Mouse (Mus musculus) thymus, postnatal 4 days (tissue): ENCODE data around the gene Sash3.

ENCODE experiments used
- DNase-seq: peaks from one replicate; pipeline ENCODE4 v3.0.0; 2021

Gene Sash3

DNA sequence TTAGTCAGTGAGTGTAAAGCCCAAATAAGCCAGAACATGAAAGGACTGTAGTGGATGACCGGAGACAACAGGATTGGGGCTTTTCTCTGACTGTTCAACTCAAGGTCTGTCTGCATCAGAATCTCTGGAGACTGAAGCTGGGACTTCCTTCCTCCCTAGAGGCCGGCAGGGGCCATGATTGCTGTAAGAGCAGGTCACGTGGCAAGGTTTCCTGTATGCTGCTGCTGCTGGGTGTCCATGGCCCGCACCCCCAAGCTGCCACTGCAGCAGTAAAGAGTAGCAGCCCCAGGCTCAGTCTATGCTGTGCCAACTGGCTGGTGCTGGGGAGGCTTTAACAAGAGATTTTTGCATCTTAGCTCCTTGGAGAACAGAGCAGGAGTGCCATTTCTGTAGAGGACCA, at the start of gene Sash3:
TSS of gene Sash3 (plus strand) at position 175 of the 400 bp plus-strand sequence.
- DNase-seq = peak; percentile 77

DNA sequence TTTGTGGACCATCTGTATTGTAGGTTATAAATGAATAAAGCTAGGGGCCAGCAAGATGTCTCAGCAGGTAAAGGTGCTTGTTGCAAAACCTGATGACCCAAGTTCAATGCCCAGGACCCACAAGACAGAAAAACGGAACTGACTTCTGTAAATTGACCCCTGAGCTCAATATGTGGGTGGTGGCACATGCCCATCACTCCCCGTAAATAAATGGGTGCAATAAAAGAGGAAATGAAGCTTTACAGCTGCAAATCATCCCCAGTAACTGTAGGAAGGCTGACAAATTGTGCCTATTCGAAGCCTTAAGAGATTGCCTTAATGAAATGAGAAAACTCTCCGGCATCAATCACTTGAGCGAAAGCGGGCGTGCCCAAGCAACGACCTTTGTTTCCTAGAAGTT, 49.7 kb upstream of the Sash3 start:
- no peak for DNase-seq

DNA sequence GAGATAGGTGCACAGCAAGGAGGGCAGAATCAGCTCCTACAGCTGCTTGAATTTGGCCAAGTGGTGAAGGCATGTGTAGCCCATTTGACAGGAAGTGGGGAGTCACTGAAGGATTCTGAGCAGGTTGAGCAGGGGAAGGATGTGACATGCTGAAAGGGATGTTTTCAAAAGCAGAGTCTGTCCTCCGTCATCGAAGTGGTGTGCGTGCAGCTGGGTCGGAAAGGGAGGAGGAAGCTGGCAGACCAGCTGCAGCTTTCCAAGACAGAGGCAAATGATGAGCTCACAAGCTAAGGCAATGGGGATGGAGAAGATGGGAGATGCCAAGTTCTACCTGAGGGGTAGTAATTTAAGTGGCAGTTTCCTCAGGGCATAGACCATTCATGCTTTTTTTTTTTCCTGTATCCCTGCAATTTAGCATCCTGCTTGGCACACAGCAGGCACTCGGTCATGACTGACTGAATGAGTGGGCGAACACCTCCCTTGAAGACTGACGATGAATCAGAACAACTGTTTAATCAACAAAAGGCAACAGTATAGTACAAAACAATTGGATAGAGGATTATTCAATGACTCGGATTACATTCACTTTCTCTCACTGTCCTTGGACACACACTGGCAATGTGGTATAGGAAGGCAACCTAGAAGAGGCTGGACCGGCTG, 47.6 kb upstream of the Sash3 start:
- DNase-seq = peak; percentile 45

DNA sequence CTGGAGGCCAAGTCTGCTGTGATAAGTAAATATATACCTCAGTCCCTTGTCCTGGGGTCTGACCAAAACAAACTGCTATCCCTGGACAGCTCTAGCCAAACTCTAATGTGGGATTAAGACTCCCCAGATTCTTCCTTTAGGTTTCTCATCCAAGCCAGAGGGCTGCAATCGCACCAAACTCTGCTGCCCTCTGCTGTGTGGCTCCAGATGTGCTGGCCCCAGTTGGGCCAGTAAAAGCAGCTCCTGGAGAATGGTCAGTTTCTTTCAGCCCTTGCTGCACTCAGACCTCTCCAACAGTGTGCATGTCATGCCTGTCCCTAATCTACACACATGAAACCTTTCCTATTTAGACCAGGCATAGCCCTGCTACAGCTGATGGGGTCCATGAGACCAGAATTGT, 46.4 kb upstream of the Sash3 start:
- DNase-seq = peak; percentile 39

DNA sequence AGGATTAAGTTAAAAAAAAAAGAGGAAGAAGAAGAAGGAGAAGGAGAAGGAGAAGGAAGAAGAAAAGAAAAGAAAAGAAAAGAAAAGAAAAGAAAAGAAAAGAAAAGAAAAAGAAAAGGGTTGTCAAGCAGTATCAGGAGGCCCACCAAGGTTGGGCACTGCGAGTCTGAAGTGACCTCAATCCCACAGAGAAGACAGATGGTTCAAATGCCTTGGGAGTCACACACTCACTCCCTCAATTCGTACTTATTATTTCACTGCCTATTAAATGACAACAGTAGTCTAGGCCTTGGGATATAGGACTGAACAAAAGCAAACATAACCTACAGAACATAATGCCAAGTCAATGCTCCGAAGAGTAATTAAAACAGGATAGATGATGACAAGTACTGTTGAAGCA, 43.0 kb upstream of the Sash3 start:
- DNase-seq = no peak

DNA sequence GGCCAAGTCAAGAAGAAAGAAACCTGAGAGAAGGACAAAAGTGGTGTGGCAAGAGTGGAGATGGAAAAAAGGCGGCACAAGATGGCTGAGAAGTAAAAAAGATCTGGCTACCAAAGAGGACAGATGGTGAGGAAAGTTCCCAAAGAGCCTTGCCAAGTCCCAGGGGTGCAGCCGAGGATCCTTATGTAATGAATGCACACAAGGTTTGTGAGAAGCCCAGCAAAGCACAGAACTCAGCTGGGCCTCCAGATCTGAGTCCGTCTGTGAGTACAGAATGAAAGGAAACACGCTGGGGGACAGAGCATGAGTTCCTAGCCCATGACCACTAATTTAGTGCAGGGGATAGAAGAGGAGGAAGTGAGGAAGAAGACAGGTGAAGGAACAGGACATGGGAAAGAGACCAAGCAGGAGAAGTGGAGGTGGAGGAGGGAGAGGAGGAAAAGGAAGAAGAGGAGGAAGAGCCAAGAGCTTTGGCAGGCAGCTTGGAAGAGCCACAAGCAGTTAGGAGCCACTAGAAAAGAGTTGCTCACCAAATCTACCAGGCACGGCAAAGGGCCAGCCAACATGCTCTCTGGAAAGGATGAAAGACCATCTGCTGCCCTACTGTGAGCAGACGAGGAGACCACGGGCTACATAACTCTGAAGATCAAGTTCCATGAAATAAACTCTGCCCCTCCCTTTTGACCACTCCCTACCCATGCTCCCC, 41.3 kb upstream of the Sash3 start:
- DNase-seq = no peak

DNA sequence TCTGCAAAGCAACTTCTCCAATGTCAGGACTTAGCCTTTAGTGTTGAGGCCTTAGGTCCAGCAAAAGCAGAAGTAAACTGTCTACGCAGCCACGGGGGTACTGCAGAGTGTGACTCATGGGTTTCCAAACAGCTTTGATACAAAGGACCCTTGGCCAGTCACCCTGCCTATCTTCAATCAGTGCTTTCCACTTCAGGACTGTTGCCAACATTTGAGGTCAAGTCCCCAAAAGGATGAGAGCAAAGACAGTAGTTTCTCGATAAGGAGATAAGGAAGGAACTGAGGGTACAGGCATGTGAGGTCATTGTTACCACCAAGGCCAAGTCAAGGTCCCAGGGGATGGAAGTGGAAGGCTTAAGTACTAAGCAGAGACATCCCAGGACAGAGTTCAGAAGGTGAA, 40.0 kb upstream of the Sash3 start:
- no peak for DNase-seq

DNA sequence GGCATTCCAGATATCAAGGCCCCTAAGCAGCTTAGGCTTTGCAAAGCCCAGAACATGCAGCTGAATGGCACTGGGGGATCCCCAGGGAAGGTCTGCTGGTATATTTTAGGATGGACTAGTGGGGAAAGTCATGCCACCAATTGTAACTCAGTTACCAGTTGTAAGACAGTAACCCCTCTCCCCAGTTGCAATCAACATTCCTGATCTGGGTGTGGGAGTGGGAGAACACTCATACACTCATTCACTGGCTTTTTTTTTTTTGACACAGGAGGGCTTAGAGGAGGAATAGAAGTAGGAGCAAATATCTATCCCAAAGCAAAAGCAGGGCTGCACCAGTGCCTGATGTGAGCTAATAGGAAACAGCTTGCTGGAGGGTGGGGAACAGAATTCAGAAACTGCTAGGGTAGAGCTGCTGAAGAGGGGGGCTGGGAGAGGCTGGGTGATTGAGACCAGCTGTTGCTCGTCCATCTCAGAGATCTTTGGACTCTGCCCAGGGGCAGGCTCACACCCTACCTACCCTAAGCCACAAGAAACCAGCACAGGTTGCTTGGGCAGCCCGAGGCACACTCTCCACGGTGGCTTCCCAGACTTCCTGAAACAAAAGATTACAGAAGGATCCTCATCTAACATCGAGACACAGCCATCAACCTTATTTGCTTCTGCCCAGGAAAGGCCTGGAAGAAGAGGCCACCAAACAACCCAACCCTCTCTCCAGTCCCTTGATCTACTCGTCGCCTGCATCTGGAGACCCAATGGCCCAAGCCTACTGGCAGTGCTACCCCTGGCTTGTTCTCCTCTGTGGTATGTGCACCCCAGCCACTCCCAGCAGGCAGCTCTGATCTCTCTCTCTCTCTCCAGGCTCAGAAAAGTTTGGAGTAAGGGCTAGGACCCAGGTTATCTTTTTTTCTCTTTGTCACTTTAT, 37.6 kb upstream of the Sash3 start, which contains the start of gene Xpnpep2:
TSS of gene Xpnpep2 (plus strand) at position 332 of the 922 bp plus-strand sequence.
- DNase-seq = no peak

DNA sequence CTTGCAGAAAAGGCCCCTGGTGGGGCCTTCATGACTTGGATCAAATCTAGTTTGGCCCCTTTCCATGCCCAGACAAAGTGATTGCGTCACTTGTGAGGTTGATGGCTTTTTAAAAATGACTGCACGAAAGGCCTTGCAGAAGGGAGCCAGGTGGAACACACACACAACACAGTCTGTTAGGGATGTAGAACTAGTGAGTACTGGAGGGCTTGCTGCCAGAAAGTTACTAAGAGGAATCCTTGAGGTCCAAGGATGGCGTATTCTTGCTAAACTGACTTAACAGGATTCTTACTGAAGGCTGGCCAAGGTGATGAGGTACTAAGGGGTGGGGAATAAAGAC, 37.0 kb upstream of the Sash3 start:
- no peak for DNase-seq

DNA sequence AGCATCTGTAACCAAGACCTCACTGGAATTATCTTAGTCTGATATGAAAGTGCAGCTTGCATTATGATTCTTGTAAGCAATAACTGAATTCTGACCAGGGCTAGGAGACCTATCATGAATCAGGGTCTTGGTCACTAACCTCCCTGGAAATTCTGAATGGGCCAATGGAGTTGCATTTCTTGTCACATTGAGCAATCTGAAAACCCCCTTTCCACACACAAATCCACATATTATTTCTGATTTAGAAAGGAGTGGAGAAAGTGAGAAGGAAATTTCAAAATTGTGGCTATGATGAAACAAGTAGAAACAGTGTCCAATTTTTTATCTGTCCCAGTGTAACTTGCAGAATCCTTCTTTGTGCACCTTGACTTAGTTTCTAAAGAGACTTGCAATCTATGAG, 26.9 kb upstream of the Sash3 start:
- no peak for DNase-seq

DNA sequence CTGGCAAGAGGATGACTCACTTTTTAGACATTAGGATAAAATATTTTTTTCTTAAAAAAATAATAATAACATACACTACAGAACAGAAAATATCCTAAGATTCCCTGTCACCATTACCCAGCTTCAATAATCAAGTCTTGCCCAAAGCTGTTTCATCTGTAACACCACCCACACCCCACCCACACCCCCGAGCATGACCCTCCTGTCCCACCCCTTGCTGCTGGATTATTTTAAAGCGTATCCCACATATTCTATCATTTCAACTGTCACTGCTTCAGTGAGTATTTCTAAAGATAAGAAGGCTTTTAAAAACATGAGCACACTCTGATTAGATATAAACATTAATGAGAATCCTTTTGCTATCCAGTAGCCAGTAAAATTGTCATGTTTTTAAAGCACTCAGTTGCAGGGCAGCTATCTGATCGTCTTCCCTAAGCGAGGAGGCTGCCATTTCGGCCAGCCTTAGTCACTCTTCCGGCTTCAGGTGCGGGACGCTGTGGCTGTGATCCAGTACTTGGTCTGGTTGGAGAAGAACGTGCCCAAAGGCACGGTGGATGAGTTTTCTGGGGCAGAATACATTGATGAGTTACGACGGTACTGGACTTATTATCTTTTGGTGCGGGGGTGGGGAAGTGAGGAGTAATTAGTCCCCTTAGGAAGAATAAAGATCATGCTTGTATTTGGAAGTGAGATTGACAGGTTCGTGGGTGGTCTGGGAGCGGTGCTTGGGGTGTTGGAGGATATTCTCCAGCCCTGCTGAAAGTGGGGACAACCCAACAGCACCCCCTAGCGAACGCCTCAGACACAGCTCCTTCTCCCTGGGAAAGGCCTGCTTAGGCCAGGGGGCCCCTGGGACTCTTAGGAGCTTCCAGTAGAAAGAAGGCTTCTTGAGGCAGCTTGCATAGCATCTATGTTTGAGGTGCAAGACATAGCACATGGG, 21.8 kb upstream of the Sash3 start:
- DNase-seq = peak; percentile 85

DNA sequence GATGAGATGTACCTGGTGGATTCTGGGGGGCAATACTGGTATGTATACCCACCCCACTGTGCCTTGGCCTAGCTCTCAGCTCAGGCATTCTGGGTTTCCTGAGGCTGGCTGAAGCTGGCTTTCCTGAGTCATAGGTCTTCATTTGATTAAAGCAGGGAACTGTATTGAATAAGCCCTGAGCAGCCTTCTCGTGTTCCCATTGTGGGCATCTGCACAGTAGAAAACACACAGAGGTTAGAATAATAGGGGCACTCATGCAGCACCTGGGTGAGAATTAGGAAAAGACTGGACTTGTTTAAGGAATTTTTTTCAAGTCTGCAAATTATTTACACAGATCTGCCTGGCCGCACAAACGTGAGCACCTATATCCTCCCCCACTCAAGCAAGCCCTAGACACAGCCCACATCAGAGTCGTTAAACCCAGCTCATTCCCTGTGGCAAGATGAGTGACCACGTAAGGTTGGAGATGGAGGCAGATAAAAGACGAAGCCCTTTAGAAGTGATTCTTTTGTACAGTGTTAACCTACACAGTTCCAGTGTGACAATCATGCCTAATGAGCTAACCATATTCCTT, 19.2 kb upstream of the Sash3 start:
- DNase-seq = no peak

DNA sequence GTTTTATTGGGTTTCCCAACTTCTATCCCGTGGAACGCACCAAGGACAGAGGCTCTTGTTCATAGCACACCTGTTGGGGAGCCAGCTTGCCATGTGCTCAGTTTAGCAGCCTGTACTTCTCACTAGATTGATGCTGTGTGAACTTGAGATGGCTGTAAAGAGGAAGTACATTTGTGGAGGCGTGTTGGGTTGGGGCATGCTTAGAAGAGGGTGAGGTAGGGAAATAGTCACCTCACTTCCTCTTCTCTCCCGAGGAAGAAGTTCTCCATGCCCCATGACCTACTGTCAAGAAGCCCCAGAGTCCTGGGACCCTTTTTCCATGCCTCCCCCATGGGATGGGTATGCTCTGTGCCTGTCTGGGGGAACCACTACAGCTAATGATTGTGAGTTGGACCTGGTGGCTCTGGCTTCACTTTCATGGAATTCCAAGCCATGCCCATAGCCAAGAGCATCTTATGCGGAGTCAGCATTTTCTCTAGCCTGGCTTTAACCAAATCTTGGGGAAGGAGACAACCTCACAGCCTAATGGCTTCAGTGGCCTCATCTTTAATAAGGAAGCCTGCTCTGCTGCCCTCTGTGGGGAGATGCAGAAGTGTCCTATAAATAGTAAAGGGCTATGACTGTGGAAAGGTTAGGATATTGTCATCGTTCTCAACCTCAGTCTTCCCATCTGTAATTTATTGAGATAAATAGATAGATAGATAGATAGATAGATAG, 18.6 kb upstream of the Sash3 start:
- peak; percentile 37 for DNase-seq

DNA sequence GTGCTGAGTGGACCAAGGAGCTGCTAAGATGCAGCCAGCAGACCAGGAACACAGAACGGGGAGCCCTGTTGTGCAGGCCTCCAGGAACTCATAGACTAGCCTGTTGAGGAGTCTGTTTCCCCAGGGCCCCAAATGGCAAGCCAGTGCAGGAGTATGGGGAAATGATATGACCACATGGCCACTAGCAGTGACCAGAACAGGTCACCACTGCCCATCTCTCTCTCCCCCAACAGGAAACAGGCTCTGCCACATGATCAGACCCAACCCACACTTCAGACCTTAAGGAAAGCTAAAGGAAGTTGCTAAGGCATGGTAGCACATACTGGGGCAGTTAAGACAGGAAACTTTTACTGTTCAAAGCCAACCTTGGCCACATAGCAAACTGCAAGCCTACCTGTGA, 17.1 kb upstream of the Sash3 start:
- no peak for DNase-seq

DNA sequence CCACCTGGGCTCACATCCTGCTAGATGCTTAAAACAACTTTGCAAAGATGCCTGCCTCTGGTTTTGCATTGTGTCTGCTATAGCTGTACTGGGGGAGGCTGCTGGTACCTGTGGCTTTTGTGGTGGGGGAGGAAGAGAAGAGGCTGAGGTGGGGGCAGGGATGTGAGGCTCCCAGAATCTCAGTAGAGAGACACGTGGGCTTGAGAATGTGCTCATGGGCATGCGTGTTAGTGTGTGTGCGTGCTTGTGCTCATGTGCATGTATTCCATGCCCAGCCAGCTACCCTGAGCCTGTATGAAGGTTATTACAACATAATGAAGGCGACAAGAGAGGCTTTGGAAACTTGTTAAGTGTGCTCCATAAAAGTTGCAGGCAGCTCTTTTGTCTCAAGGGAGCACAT, 9.3 kb upstream of the Sash3 start:
- DNase-seq = peak; percentile 79

DNA sequence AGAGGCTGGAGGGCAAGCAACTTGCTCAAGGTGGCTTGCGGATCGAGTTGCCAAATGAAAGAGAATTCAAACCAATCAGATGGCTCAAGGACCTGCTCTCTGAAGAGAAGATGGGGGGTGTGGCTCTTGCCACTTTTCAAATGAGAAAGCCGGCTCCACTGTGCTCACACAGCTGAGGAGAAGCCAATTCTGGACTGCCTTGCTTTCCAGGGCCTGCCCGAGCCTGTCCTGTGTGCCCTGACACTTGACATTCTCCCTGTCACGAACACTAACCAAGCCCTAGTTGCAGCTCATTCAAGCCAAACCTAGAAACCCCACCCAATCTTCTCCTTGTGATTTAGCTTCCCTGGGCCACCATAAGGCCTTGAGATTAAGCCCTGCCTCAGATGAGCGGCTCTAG, 8.2 kb upstream of the Sash3 start:
- peak; percentile 47 for DNase-seq

DNA sequence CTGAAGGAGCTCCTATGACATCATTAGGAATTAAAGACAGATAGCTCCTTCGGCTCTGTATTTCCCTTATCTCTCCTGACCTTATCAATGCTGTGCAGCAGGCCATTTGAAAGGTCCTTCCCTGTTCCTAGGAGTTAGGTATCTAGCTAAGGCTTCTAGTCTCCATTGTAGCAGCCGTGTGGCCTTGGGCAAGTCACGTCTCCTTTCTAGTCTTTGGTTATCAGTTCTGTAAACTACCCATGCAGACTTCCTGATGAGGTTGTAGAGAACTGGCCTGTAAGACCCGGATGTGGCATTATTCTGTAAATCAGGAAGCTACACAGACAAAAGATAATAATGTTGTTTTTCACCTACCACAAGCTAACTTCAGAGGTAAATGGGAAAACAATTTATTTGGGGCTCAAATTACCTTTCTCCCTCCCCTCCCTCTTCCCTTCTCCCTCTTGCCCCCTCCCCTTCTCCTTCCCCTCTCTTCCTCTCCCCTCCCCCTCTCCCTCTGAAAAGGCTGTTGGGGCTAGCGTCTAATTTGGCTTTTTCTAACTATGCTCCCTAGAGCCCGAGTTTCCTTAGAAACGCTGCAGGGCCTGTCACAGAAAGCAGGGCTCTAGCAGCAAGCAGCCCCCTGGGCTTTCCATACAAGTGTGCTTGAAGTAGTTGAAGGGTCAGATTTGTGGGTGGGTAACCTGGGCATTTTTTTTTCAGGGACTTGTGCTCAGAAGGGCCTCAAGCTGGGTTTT, 7.5 kb upstream of the Sash3 start:
- DNase-seq = peak; percentile 15

DNA sequence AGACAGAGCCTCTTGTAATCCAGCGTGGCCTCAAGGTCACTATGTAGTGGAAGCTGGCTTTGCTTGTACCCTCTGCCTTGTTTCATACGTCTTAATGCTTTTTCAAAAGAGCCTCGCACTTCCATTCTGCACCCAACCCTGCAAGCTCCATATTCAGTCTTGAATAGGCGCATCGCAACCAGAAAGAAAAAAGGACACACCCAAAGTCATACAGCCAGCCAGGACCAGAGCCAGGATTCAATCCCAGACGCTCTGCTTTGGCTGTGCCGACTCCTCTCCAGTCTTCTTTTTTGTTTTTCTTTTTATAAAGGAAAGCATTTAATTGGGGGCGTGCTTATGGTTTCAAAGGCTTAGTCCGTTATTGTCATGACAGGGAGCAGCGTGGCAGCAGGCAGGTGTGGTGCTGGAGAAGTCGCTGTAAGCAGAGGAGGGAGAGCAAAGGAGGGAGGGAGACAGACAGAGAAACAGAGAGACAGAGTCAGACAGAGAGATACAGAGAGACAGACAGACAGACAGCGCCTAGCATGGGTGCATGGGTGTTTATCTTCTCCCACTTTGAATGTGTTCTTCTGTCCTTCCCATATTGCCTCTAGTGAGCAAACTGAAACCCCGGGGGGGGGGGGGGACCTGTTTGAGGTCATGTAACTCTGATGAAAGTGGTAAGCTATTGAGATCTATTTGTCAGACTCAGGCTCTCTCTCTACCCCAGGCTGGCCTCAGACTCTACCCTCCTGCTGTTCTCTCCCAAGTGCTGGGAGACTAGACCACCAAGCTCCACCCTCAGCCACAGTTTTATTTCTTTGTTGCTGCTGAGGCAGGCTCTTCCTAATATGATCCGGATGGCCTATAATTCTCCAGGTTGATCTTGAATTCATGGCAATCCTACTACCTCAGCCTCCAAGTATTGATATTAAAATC, 6.6 kb upstream of the Sash3 start:
- DNase-seq = peak; percentile 53

DNA sequence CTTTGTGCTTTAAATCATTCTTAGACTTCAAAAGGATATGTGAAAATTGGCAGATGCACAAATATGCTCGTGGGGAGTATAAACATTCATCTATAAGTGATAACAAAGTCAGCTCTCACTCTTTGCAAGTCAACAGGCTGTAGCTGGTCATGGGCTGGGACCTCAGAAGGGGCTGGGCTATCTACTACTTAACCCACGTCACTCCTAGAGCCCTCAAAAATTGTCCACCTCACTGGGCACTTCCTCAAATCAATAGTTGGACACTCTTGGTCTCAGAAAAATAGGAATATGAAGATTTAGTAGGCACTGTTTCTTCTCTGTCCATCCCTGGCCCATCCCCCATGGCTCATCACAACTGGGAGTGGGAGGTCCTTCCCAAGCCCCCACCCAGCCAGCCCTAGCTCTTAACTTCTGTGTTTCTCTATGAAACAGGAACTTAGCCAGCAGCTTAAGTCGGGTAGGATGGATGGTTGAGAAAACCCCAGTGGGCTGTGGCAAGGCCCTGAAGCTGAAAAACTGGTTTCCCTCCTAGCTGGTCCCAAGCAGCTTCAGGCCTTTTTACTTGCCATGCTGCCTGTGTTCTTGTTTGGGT, 5.9 kb upstream of the Sash3 start:
- DNase-seq = peak; percentile 55
